Mouse (Mus musculus) v-Abl transformed pro-B cells (cell line): Measurements from ENCODE around the gene Rnf8.

ENCODE experiments used
- in situ Hi-C, 2 experiments: fragments of 400-800 bp; cut with MboI; formaldehyde crosslinking; loops; one replicate each; pipeline ENCODE4 v1.15.1; 2025; ENCODE audit not compliant: unreplicated experiment in 2 of 2

Gene Rnf8

DNA sequence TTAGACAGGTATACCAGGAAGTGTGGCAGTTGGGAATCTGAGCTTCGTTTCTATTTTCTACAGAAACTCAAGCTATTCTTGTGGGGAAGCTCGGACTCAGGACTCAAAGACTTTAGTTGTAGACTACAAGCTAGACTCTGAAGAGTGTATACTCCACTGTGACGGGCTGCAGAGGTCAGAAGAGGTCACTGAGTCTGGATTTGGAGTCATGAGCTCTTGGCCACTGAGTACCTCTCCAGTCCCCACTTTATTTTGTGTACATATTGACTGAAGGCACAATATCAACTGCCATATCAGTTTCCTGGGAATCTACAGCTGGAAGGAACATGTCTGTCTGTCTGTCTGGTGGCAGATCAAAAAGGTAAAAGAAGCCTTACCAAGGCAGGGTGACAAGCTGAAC is 4.6 kb downstream of the Rnf8 start:
- in situ Hi-C loops: no loop called here

- in situ Hi-C loops: no loop called here
Observed at GRCm38 (mm10) chr17:29623488-29623887, 8.9 kb downstream of the Rnf8 start.

DNA sequence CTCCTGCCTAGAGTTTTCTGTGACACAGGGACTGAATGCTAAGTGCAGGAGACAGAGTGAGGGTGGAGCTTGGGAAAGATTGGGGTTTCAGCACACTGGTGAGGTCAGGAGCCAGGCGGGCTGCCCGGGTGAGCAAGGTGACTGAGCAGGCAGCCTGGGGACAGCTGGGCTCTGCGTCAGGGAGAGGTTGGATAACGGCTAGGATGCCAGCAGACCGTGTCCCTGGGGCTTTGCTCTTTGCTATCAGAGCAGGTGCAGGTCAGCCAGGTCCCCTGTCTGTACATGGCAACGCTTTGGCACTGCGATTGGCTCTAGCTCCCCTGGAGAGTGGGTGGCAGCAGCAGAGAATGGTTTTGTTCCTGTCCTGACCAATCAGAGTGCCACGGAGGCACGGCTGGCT is 12.7 kb downstream of the Rnf8 start:
- in situ Hi-C loops: loop anchor here in 1 of 2 experiments (25.0 kb wide), 1 partner anchor 135 kb away; no protein-coding TSS in a partner anchor

DNA sequence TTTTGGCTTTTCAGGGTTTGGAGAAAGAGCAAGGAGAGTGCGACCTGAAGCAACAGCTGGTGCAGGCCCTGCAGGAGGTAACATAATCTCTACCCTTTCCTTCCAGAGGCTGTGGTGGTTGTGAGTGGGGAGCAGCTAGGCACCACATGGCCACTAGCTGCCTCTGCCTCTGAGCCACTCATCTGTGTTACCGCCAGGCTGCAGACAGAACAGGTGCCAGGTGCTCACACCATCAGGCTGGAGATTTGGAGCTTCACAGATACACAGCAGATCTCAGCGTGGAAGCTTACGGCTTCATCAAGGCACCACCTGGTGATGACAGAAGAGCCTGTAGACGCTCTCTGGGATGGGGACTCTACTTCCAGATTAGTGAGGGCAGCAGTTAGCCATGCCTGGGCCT is 14.4 kb downstream of the Rnf8 start:
- in situ Hi-C loops: loop anchor here in 1 of 2 experiments (25.0 kb wide), 1 partner anchor 133 kb away; no protein-coding TSS in a partner anchor

- in situ Hi-C loops: loop anchor here in 1 of 2 experiments (25.0 kb wide), 1 partner anchor 133 kb away; no protein-coding TSS in a partner anchor
Observed at GRCm38 (mm10) chr17:29629620-29630019, 15.0 kb downstream of the Rnf8 start.

DNA sequence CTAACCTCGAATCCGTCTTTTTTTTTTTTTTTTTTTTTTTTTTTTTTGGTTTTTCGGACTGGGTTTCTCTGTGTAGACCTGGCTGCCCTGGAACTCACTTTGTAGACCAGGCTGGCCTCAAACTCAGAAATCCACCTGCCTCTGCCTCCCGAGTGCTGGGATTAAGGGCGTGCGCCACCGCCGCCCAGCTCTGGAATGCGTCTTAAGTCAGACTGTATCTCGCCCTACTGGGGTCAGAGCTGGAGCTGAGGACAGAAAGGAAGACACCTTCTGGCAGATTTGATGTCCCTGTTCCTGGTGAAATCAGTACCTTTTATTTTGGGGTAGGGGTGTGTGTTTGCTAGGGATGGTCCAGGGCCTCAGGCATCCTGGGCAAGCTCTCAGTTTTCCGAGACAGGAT is 17.7 kb downstream of the Rnf8 start:
- in situ Hi-C loops: loop anchor here in 1 of 2 experiments (25.0 kb wide), 1 partner anchor 130 kb away; no protein-coding TSS in a partner anchor

- in situ Hi-C loops: loop anchor here in 1 of 2 experiments (25.0 kb wide), 1 partner anchor 127 kb away; no protein-coding TSS in a partner anchor
Observed at GRCm38 (mm10) chr17:29635492-29635891, 20.9 kb downstream of the Rnf8 start.

DNA sequence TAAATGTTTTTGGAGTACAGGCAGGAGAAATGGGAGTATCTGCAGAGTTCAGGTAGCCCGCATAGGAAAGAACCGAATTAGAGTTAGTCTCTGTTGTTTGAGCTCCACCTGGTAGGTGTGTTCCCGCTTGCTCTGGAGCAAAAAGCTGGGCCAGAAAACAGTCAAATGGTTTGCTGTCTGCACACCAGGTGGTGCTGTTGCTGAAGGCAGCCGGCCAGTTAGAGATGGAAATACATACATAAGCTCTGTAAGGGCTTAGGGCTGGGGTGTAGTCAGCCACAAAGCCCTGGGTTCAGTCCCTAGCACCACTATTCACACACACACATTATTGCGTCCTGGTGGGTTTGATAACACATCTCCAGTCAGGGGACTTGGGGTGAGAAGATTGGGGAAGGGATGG is 21.5 kb downstream of the Rnf8 start:
- in situ Hi-C loops: loop anchor here in 1 of 2 experiments (25.0 kb wide), 1 partner anchor 126 kb away; no protein-coding TSS in a partner anchor

- in situ Hi-C loops: loop anchor here in 1 of 2 experiments (25.0 kb wide), 1 partner anchor 125 kb away; no protein-coding TSS in a partner anchor
Observed at GRCm38 (mm10) chr17:29637377-29637776, 22.8 kb downstream of the Rnf8 start.

DNA sequence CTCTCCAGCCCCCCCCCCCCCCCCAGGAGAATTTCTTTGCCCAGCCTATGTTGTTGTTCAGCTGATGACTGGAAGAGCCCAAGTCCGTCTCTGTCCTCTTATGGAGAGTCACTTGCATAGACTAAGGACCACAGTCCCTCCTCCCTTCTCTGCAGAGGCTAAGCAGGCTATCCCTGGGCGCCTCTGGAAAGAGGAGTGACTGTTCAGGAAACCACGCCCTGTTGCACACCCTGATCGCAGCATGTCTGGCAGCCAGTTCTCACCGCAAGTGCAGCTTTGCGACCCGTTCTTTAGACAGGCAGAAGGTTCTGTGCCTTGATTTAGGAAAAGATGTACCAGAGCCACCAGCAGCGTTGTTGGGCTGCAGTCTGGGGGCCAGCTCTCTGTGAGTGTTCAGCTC is 23.3 kb downstream of the Rnf8 start:
- in situ Hi-C loops: loop anchor here in 1 of 2 experiments (25.0 kb wide), 1 partner anchor 124 kb away; no protein-coding TSS in a partner anchor

DNA sequence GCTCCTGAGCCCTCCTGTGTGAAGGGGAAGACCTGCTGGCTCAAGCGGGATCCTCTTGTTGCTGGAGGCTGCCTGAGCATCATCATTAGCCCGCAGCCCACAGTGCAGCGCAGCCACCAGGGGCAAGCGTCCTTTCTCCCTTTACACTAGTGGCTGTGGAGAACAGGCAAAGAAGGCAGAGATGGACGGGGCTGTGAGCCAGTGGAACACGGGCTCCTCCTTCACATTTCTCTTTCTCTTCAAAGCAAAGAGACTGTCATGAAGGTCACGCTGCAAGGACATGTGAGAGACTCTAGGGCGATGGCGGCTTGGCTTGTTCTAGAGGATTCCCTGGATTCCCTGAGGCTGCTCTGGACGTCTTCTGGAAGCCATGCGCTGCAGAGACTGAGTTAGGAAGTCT is 26.4 kb downstream of the Rnf8 start:
- in situ Hi-C loops: loop anchor here in 1 of 2 experiments (25.0 kb wide), 1 partner anchor 121 kb away; no protein-coding TSS in a partner anchor

GRCm38 (mm10) chr17:29642219-29642618 is 27.6 kb downstream of the Rnf8 start:
- in situ Hi-C loops: loop anchor here in 1 of 2 experiments (25.0 kb wide), 1 partner anchor 120 kb away; no protein-coding TSS in a partner anchor

GRCm38 (mm10) chr17:29658249-29658648 is 43.7 kb downstream of the Rnf8 start:
- in situ Hi-C loops: no loop called here

DNA sequence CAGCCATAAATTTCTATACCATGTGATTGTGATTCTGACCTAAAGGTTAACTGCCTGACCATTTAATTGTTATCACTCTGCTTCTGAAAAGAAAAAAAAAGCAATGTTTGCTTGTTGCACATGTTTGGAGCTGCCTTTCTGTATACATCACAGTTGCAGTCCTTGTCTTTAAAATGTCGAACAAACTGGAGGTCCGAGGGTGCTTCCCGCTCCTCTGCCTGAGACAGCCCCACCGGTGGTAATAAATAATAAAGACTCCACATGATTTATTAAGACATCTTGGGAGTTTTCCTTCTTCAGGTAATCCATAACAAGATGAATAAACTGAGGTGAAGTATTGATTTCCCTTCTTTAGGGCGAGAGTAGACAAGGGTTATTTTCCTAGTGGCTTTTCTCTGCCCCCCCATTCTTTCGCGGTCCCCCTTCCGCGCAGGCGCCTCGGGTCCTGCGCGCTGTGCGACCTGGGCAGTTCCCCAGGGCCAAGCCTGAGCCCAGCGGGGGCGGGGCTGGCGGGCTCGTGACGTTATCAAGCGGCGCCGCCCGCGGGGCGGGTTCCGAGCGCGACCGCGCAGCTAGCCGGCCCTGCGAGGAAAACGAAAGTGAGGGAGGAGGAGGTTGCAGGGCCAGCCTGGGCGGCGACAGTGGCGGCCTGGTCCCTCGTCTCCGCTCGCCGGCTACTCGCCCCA is 45.6 kb downstream of the Rnf8 start, which contains the start of gene Cmtr1:
Gene Cmtr1, plus strand, starts transcription at position 520 of the 686 bp plus-strand sequence.
- in situ Hi-C loops: no loop called here

DNA sequence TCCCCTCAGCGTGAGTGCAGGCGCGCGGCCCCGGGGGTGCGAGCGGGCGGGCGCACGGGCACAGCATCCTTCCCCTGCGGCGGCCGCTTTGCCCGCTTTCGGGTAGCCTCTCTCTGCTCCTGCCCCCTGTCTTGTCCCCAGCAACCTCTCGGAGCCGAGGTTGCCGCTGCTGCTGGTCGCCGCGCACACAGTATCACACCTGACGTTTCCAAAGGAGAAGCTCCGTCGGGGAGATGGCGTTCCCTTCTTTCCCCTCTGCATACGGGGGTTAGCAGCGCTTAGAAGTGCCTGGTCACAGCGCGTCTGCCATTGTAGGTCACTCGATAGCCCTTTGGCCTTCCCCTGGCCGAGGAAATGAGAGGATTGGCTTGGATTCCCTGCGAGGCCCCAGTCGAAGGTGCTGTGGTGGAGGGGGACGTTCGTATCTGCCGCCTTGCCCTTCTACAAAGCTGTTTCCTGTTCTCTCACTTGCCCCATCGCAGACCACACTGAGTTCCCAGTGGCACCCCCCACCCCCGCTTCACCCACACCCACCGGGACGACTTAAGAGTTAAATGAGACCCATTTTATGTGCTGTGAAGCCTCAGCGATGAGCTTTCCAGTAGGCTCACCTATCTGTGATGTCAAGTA is 46.3 kb downstream of the Rnf8 start:
- in situ Hi-C loops: no loop called here

GRCm38 (mm10) chr17:29662145-29662544 is 47.6 kb downstream of the Rnf8 start:
- in situ Hi-C loops: no loop called here

- in situ Hi-C loops: no loop called here
Observed at GRCm38 (mm10) chr17:29668051-29668986, 53.7 kb downstream of the Rnf8 start.

GRCm38 (mm10) chr17:29669030-29669429 is 54.4 kb downstream of the Rnf8 start:
- in situ Hi-C loops: no loop called here

- in situ Hi-C loops: no loop called here
Observed at GRCm38 (mm10) chr17:29669936-29670335, 55.3 kb downstream of the Rnf8 start.

DNA sequence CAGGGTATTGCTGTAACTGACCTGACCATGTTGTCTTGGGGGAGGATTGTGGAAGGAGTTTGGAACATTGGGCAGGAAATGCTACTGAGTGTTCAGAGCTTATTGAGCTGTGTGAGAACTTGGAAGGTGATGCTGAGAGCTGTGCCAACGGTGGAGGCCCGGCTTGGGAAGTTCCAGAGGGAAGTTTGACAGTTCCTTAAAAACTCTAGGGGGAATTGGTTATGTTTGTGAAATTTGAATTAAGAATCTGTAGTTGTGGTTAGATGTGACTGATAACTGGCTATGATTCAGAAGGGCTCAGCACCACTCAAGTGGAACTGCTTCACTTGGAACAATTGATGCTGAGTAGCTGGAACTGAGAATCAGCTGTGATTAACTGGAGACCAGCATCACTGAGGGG is 56.4 kb downstream of the Rnf8 start:
- in situ Hi-C loops: no loop called here
